Mouse (Mus musculus) midbrain, embryonic 10.5 days (tissue): ENCODE results near the gene Hapln2. TPM values are rescaled to one million over a fixed set of nuclear protein-coding genes. Genes with fewer than 3 reads are reported as not detected.

ENCODE experiments used
- DNase-seq: peaks from one replicate; pipeline ENCODE4 v3.0.0-alpha.2; 2017; ENCODE audit warnings: low spot score
- H3K27ac ChIP-seq: fragments of 300-500 bp; sonication (generic); replicated peaks from 2 replicates; pipeline ENCODE4 v1.5.1; 2016; ENCODE audit warnings: mild to moderate bottlenecking
- H3K27me3 ChIP-seq: fragments of 300-500 bp; sonication (generic); 2 replicates; pipeline ENCODE4 v1.6.1; 2016; ENCODE audit warnings: low read depth, mild to moderate bottlenecking; ENCODE audit not compliant: poor library complexity, severe bottlenecking
- H3K36me3 ChIP-seq: fragments of 300-500 bp; sonication (generic); 2 replicates; pipeline ENCODE4 v1.6.1; 2016; ENCODE audit warnings: mild to moderate bottlenecking, moderate library complexity
- H3K4me1 ChIP-seq: fragments of 300-500 bp; sonication (generic); 2 replicates; pipeline ENCODE4 v1.6.1; 2016
- H3K4me3 ChIP-seq: fragments of 300-500 bp; sonication (generic); 2 replicates; pipeline ENCODE4 v1.5.1; 2016; ENCODE audit warnings: mild to moderate bottlenecking, moderate library complexity
- H3K9me3 ChIP-seq: fragments of 300-500 bp; sonication (generic); replicated peaks from 2 replicates; pipeline ENCODE4 v1.6.1; 2016; ENCODE audit warnings: mild to moderate bottlenecking
- WGBS: fragments of 180-500 bp; shearing (Covaris S2); methylation state at CpG from one replicate; pipeline ENCODE4 v1.1.7; 2016; 5-methylcytosine and 5-hydroxymethylcytosine counted together
- polyA plus RNA-seq: library from polyadenylated mRNA; unstranded; fragments of >200 nt; fragmentation: Nextera tagmentation; extraction: Ambion mirVana; gene quantifications from 2 replicates; pipeline ENCODE4 v1.2.1, GENCODE M21; 2016

The Hapln2 gene
- polyA plus RNA-seq, 1 experiment from 2014 or later = not detected

DNA sequence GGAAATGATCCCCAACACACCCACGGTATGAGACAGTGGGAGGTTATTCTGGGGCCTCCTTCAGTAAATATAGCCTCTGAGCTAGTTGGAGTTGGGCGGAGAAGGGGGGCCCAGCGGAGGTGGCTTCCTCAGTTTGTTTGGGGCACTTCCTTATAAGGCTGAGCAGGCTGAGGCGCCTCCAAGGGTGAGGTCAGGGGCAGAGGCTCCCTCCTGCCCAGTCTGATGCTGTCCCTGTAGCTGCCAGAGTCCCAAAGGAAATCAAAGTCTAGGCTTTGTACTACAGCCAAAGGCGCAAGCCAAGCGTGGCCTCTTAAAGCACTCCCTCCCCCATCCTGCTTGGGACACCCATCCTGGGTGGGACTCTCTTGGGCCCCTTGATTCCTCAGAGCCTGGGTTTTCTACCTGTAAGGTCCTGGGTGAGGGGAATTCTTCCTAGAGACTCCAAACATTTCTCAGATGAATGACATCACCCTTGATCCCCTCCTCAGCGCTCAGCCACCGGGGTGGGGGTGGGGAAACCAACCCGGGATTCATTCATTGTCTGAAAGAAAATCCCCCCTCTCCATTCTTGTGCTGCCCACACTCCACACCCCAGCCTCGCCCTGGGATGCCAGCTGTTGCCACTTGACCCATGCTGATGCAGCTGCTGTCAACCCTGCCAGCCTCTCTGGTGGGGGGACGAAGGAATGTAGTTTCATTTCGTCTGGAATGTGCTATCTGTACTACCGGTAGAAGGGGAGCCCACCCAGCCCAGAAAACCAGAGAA is 44.4 kb downstream of the Hapln2 start:
- Histone ChIP-seq H3K4me3 (peak overlapping the region; percentile 41), H3K27me3 (peaks cover 8% of the 10 kb centered on the region), H3K36me3 (peaks cover 38% of the 10 kb centered on the region), H3K27ac (peak overlapping the region; percentile 95), H3K9me3 (no peaks in the 10 kb centered on the region), H3K4me1 (peaks cover 100% of the 10 kb centered on the region)
- 2% methylated on average over 13 of the region's 13 CpGs for WGBS
- DNase-seq = peak; percentile 81

DNA sequence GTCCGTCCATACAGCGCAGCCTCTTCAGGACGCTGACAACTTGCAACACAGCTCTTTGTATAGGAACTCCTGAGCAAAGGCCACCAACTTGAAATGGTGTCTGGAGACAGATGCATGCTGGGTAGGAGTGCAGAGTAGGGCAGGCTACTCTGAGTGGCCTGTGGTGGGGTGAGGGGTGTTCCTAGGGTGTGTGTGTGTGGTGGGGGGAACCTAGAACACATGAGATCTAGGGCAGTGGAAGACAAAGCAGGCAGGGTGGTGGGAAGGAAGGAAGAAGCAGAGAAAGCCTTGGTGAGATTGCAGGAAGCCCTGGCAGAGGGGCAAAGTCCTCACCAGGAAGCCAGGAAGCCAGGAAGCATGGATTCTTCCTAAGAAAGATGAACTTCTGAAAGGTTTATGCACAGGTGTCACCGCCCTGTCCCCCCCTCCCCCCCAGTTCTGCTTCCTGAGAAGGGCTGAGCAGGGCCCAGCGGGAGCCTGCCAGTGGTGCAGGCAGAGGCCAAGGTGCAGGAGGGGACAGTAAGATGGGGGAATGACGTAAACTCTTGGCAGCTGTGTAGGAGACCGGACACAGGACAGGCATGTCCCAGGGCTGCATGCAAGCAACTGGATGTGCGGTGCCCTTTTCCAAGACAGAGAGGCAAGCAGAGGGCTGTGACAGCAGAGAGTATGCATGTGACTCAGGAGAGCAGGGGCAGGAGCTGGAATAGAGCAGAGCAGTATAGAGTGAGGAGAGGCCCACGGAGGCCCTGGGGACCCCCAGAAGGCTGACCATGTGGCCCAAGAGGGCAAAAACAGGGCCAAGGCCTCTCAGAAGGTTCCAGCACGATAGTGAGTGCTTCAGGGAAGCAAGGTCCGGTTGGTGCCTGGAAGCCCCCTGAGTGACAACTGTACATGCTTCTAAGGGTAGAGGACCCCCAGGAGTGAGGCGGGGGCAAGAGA is 45.2 kb downstream of the Hapln2 start:
- 40% methylated on average over 12 of the region's 12 CpGs for WGBS
- DNase-seq = peak; percentile 46
- no peaks in the 10 kb centered on the region for H3K9me3 ChIP-seq
- peaks cover 47% of the 10 kb centered on the region for H3K36me3 ChIP-seq
- peak overlapping the region; percentile 41 for H3K4me3 ChIP-seq
- peaks cover 8% of the 10 kb centered on the region for H3K27me3 ChIP-seq
- peaks cover 100% of the 10 kb centered on the region for H3K4me1 ChIP-seq
- H3K27ac ChIP-seq = peak overlapping the region; percentile 95

DNA sequence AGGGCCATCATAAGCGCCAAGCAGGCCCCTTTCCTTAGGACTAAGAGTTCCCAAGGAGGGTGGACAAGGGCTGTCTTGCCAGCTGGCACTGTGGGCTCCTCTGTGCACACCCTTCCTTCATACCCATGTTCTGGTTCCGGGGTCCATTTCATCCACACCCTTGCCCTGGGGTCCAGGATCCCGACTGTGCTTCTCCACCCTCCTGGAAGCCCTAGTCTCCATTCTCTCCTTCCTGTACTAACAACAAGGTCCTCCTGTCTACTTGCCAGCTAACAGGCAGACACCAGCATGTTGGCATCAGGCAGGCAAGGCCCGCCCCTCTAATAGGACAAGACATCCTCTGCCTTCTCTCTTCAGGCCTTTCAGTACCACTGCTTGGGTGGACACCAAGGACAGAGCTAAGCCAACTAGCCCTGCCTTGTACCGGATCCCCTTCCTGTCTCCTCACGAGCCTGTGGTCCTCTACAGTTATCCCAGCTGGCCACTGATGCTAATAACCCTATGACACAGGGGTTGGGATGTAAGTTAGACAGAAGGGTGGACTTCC is 46.1 kb downstream of the Hapln2 start:
- Histone ChIP-seq H3K4me3 (0 out of 2 replicates have a peak overlapping the region, but pooled peaks have one; percentile 41), H3K4me1 (peaks cover 93% of the 10 kb centered on the region), H3K27ac (peak overlapping the region; percentile 95), H3K27me3 (peaks cover 8% of the 10 kb centered on the region), H3K36me3 (peaks cover 56% of the 10 kb centered on the region), H3K9me3 (no peaks in the 10 kb centered on the region)
- DNase-seq = no peak
- 85% methylated on average over 6 of the region's 6 CpGs for WGBS

DNA sequence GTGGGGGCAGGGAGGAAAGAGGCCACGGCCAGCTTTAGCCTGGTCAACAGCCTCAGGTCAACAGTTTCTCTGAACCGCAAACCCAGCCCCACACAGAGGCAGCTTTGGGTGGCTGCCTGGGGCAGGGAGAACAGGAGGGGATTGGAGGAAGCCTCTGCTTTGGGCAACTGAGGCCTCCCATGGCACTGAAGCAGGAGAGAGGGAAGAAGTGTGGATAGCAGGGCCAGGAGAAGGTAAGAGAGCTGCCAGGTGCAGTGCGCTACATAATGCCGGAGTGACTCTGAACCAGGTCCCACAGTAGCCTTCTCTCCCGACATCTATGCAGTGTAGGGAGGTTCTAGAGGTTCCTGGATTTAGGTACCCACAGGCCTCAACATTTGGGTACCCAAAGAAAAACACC is 46.7 kb downstream of the Hapln2 start:
- Histone ChIP-seq H3K4me3 (no peak overlapping the region), H3K27ac (peak overlapping the region; percentile 95), H3K4me1 (peaks cover 91% of the 10 kb centered on the region), H3K27me3 (peaks cover 5% of the 10 kb centered on the region), H3K36me3 (peaks cover 61% of the 10 kb centered on the region), H3K9me3 (no peaks in the 10 kb centered on the region)
- 63% methylated on average over 5 of the region's 5 CpGs for WGBS
- no peak for DNase-seq

DNA sequence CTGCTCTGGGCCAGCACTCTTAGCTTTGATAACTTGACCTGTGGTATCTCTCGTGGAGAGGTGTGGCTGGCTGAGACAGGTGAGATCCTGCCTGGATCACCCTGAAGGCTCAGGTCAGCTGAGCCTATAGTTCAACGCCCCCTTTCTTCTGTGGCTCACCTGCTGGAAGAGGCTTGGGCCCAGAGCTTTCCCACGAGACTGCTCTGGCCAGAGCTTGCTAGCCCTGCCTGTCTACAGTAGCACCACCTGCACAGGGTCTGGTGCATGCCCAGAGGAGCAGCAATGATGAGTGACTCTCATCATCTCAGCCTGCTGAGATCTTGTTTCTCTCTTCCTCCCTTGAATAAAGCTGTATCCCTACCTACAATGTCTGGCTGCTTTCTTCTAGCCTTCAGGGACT is 47.3 kb downstream of the Hapln2 start:
- peak overlapping the region; percentile 9; the same call in 1 of the 2 replicates for H3K4me3 ChIP-seq
- H3K36me3 ChIP-seq = peaks cover 68% of the 10 kb centered on the region
- peak overlapping the region; percentile 95 for H3K27ac ChIP-seq
- no peak for DNase-seq
- WGBS = 64% methylated on average over 3 of the region's 3 CpGs
- H3K27me3 ChIP-seq = no peaks in the 10 kb centered on the region; the same call in 1 of the 2 replicates
- H3K4me1 ChIP-seq = peaks cover 91% of the 10 kb centered on the region
- H3K9me3 ChIP-seq = no peaks in the 10 kb centered on the region

DNA sequence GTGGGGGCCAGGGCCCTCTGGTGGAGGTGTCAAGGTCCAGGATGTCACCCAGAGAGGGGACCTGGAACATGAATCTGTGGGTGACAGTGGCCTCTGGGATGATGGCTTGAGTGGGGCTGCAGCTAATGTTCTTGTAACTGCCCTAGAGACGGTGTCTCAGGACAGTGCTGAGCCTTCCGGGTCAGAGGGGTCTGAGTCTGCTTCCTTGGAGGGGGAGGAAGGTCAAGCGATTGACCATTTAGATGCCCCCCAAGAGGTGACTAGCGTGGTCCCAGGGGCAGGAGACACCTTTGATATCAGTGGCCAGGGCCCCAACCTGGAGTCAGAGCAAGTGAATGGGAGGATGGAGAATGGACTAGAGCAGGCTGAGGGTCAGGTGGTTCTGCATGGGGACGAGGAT is 47.9 kb downstream of the Hapln2 start:
- Histone ChIP-seq H3K36me3 (peaks cover 74% of the 10 kb centered on the region), H3K27me3 (no peaks in the 10 kb centered on the region; the same call in 1 of the 2 replicates), H3K9me3 (no peaks in the 10 kb centered on the region), H3K27ac (peak overlapping the region; percentile 95; the same call in 1 of the 2 replicates), H3K4me3 (0 out of 2 replicates have a peak overlapping the region, but pooled peaks have one; percentile 2), H3K4me1 (peaks cover 91% of the 10 kb centered on the region)
- 79% methylated on average over 5 of the region's 5 CpGs for WGBS
- DNase-seq = no peak

DNA sequence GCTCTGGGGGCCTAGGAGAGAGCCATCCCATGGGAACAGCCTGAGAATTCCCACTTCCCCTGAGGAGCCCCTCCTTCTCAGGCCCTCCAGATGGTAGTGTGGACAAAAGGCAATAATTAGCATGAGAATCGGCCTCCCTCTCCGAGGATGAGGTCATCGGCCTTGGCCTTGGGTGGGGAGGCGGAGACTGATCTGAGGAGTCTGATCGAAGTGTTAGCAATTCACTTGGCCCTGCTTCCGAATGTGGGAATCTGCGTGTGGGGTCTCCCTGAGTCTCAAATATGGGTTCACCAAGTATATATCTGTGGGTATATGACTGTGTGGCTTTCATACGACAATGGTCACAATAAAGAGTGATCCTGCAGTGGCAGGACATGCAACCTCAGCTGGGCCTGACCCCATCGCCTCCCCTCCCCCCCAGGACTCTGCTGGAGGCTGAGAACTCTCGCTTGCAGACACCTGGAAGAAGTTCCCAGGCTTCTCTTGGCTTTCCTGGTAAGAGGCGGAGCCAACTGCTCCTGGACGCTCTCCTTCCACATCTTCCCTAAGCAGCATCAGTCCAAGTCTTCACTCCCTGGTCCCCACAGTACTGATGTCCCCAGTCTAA is 52.9 kb downstream of the Hapln2 start:
- Histone ChIP-seq H3K36me3 (peaks cover 66% of the 10 kb centered on the region), H3K9me3 (no peaks in the 10 kb centered on the region), H3K4me1 (peaks cover 87% of the 10 kb centered on the region), H3K27me3 (no peaks in the 10 kb centered on the region; the same call in 1 of the 2 replicates), H3K4me3 (peak overlapping the region; percentile 97), H3K27ac (peak overlapping the region; percentile 98)
- WGBS = 6% methylated on average over 12 of the region's 12 CpGs
- DNase-seq = peak; percentile 92

DNA sequence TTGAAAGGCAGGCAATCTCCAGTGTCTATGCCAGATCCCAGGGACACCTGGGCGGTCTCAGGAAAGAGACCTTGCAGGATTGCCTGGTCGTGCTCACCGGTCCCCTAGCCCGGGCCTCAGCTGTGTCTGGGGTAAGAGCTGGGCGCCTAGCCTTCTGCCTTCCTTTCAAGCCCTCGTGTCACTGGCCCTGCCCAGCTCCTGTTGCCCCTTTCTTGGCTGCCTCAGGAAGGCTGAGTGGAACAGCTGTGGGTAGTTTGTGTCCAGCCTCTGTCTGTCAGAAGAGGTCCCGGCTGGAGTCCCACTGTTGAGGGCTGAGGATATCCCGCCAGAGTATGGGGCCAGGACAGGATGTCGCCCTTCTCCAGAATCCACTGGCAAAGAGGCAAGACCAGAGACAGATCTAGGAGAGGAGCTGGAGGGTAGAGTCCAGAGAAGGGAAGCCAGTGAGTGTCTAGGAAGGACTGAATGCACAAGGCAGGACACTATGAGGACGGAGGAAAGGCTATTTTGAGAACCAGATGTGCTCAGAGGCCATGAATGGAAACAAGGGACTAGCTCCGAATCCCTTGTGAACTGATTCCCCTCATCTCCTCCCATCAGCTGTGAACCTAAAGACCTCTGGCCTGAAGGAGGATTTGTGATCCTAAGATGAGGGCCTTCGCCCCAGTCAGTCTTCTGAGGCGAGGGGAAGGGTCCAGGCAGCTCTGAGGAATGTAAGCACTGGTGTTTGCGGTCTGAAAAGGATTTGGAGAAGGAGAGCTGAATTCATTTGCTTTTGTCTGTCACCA is 53.6 kb downstream of the Hapln2 start:
- H3K4me3 ChIP-seq = peak overlapping the region; percentile 97
- WGBS = 16% methylated on average over 14 of the region's 14 CpGs
- H3K27me3 ChIP-seq = no peaks in the 10 kb centered on the region; the same call in 1 of the 2 replicates
- no peak for DNase-seq
- H3K27ac ChIP-seq = peak overlapping the region; percentile 98
- peaks cover 83% of the 10 kb centered on the region for H3K4me1 ChIP-seq
- H3K36me3 ChIP-seq = peaks cover 59% of the 10 kb centered on the region
- H3K9me3 ChIP-seq = no peaks in the 10 kb centered on the region

DNA sequence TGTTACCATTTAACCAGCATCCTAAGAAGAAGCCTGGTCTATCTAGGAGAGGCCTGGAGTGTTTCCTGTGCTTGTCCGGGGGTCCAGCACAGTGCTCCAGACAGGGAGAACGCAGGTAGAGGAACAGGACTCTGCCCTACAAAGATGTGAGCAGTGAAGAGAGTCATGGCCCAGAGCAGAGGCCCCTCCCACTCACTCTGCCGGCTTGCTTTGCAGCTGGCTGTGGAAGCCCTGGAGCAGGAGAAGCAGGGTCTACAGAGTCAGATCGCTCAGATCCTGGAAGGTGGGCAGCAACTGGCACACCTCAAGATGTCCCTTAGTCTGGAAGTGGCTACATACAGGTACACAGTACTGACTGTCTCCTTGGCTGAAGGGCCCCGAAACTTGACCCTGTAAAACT is 54.6 kb downstream of the Hapln2 start:
- Histone ChIP-seq H3K4me3 (peak overlapping the region; percentile 97), H3K27ac (peak overlapping the region; percentile 98), H3K27me3 (peaks cover 6% of the 10 kb centered on the region; the same call in 1 of the 2 replicates), H3K9me3 (no peaks in the 10 kb centered on the region), H3K36me3 (peaks cover 49% of the 10 kb centered on the region), H3K4me1 (peaks cover 73% of the 10 kb centered on the region)
- 21% methylated on average over 5 of the region's 5 CpGs for WGBS
- DNase-seq = peak; percentile 45

DNA sequence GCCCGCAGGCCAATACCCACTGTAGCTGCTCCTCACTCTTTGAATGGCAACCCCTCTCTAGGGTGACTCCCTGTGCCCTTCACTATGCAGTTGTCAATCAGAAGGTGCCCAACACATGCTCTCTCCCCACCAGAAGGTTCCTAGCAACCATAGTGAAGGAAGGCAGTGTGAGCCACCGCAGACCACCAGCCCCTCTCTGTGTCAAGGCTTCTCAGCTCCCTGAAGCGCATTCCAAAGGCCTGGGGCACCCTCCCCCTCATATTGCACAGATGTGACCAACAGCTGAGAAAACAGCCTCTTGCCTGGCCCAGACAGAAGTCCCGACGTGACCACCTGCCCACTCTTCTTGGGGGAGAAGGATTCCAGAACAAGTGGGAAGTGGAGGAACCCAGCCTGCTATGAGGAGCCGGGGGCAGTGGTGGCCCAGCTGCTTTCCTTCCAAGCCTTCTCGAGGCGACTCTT is 55.1 kb downstream of the Hapln2 start:
- DNase-seq = peak; percentile 62
- Histone ChIP-seq H3K4me3 (peak overlapping the region; percentile 97), H3K9me3 (no peaks in the 10 kb centered on the region), H3K27ac (peak overlapping the region; percentile 98), H3K36me3 (peaks cover 43% of the 10 kb centered on the region), H3K4me1 (peaks cover 67% of the 10 kb centered on the region), H3K27me3 (peaks cover 8% of the 10 kb centered on the region; the same call in 1 of the 2 replicates)
- WGBS = 7% methylated on average over 8 of the region's 8 CpGs
